Mouse (Mus musculus) B cell, adult 67 days (primary cell): ENCODE data around the gene Tpk1. TPM values are rescaled to one million over a fixed set of nuclear protein-coding genes. Genes with fewer than 3 reads are reported as not detected.

Source experiments
- total RNA-seq, 2 experiments: library from RNA; stranded (reverse); gene quantifications; 4 replicates each; pipeline ENCODE4 v1.2.4; 2023

Gene Tpk1
- 10 to 100 TPM in 1 of 2 experiments, 1 to 10 TPM in 1; 7.6 to 11.7 TPM for total RNA-seq

GRCm38 (mm10) chr6:43665677-43666546, at the start of gene Tpk1:
Gene Tpk1, minus strand, starts transcription at chr6:43666278.

GRCm38 (mm10) chr6:43309454-43309853, 356.6 kb downstream of the Tpk1 start, which contains the start of gene Nobox:
Gene Nobox, minus strand, starts transcription at chr6:43309554.

